Mouse (Mus musculus) hindbrain, embryonic 11.5 days (tissue): ENCODE measurements around the gene Unc5c. TPM values are rescaled to one million over a fixed set of nuclear protein-coding genes. Genes with fewer than 3 reads are reported as not detected.

Experiments used
- ATAC-seq: fragments of 200-750 bp; cut with Nextera tagmentation; 2 replicates; pipeline ENCODE4 v1.8.0; 2017; ENCODE audit warnings: mild to moderate bottlenecking, moderate TSS enrichment, moderate library complexity; ENCODE audit not compliant: low FRiP score
- DNase-seq: peaks from one replicate; pipeline ENCODE4 v3.0.0-alpha.2; 2015; ENCODE audit warnings: low spot score
- H3K27ac ChIP-seq: fragments of 300-500 bp; sonication (generic); 2 replicates; pipeline ENCODE4 v1.5.1; 2014; ENCODE audit warnings: mild to moderate bottlenecking, low read depth, low read length
- H3K27me3 ChIP-seq: fragments of 300-500 bp; sonication (generic); 2 replicates; pipeline ENCODE4 v1.6.1; 2014; ENCODE audit warnings: mild to moderate bottlenecking, low read length, moderate library complexity, mixed read lengths; ENCODE audit not compliant: control insufficient read depth, insufficient read depth
- H3K36me3 ChIP-seq: fragments of 300-500 bp; sonication (generic); 2 replicates; pipeline ENCODE4 v1.6.1; 2014; ENCODE audit warnings: mild to moderate bottlenecking, low read length, moderate library complexity, mixed read lengths; ENCODE audit not compliant: control insufficient read depth, insufficient read depth
- H3K4me1 ChIP-seq: fragments of 300-500 bp; sonication (generic); replicated peaks from 2 replicates; pipeline ENCODE4 v1.6.1; 2014; ENCODE audit warnings: low read length, mixed read lengths; ENCODE audit not compliant: control insufficient read depth, insufficient read depth
- H3K4me2 ChIP-seq: fragments of 300-500 bp; sonication (generic); replicated peaks from 2 replicates; pipeline ENCODE4 v1.6.1; 2014; ENCODE audit warnings: mild to moderate bottlenecking, low read depth, low read length
- H3K4me3 ChIP-seq: fragments of 300-500 bp; sonication (generic); 2 replicates; pipeline ENCODE4 v1.5.1; 2014; ENCODE audit warnings: low read depth, low read length
- H3K9ac ChIP-seq: fragments of 300-500 bp; sonication (generic); 2 replicates; pipeline ENCODE4 v1.6.1; 2014; ENCODE audit warnings: low read depth, low read length
- H3K9me3 ChIP-seq: fragments of 300-500 bp; sonication (generic); 2 replicates; pipeline ENCODE4 v1.6.1; 2016; ENCODE audit warnings: low read length; ENCODE audit not compliant: control insufficient read depth
- WGBS: fragments of 180-500 bp; shearing (Covaris S2); extraction: QIAGEN DNeasy Blood & Tissue Kit; methylation state at CpG from one replicate; pipeline ENCODE4 v1.1.7; 2014; 5-methylcytosine and 5-hydroxymethylcytosine counted together
- polyA plus RNA-seq: library from polyadenylated mRNA; unstranded; fragments of >200 nt; fragmentation: Nextera tagmentation; extraction: Ambion mirVana; gene quantifications from 2 replicates; pipeline ENCODE4 v1.2.1, GENCODE M21; 2014

Unc5c gene
- polyA plus RNA-seq, 1 experiment from 2014 or later = 19.5 TPM

- Histone ChIP-seq H3K4me3 (no peak overlapping the region), H3K27me3 (no peaks in the 10 kb centered on the region), H3K4me2 (no peak overlapping the region), H3K27ac (no peak overlapping the region), H3K9ac (no peak overlapping the region), H3K36me3 (no peaks in the 10 kb centered on the region), H3K9me3 (no peaks in the 10 kb centered on the region), H3K4me1 (no peaks in the 10 kb centered on the region)
- no peak for DNase-seq
- 82% methylated on average over 4 of the region's 4 CpGs for WGBS
- no peak for ATAC-seq
These were observed 317.5 kb downstream of the Unc5c start for GRCm38 (mm10) chr3:141782553-141782952.

DNA sequence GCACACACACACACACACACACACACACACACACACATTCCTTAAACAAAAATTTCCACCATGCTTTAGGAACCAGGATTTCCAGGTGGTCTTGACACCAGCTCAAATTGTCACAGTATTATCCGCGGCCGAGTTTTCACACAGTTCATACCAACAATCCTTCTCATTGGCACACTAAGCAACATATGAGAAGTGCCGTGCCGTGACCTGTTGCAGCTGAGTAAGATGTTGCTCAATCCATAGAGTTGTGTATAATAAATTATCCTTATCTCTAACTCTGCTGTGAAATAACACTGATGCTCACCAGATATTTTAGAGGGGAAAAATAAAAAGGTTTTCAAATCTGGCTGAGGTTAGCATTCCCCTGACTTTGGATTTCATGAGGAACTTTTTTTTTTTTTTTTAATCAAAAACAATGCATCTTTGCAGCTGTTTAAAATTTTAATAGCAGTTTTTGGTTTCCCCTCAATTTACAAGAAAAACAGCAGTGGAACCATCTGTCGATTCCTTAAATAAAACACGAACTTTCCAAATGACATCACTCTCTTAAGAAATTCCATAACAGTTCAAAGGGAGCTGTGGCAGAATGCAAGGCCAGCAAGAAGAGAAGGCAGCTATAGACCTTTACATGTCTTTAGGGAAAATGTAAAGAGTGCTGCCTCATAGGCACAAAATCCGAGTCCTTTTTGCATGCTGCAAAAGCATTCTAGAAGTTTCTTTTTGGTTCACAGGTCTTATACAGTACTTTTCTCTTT is 326.2 kb downstream of the Unc5c start:
- Histone ChIP-seq H3K9me3 (no peaks in the 10 kb centered on the region), H3K4me2 (no peak overlapping the region), H3K36me3 (no peaks in the 10 kb centered on the region), H3K4me1 (no peaks in the 10 kb centered on the region), H3K4me3 (no peak overlapping the region), H3K27me3 (no peaks in the 10 kb centered on the region), H3K9ac (no peak overlapping the region), H3K27ac (no peak overlapping the region)
- DNase-seq (no peak), ATAC-seq (no peak)
- WGBS = 88% methylated on average over 8 of the region's 8 CpGs

DNA sequence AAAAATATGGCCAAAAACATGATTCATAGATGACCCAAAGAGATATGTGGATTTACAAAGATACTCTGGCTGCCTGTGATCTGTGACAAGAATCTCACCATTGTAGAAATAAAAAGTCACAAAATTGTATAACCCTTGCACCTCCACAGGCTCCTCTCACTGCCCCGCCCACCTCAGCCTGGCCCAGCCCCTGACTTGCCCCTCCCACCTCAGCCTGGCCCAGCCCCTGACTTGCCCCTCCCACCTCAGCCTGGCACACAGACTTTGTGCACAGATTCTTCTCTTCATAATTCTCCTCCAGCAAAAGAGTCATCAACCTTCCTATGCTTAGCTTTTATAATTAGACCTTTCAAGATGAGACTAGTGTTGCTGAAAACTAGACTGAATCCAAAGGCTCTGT is 327.1 kb downstream of the Unc5c start:
- Histone ChIP-seq H3K27me3 (no peaks in the 10 kb centered on the region), H3K9me3 (no peaks in the 10 kb centered on the region), H3K4me2 (no peak overlapping the region), H3K4me1 (no peaks in the 10 kb centered on the region), H3K4me3 (no peak overlapping the region), H3K9ac (no peak overlapping the region), H3K27ac (no peak overlapping the region), H3K36me3 (no peaks in the 10 kb centered on the region)
- WGBS = 69% methylated on average over 1 of the region's 1 CpGs
- DNase-seq (no peak), ATAC-seq (no peak)

GRCm38 (mm10) chr3:141793755-141794154 is 328.7 kb downstream of the Unc5c start:
- Histone ChIP-seq H3K9ac (no peak overlapping the region), H3K4me3 (no peak overlapping the region), H3K27me3 (no peaks in the 10 kb centered on the region), H3K4me1 (no peaks in the 10 kb centered on the region), H3K36me3 (no peaks in the 10 kb centered on the region), H3K27ac (no peak overlapping the region), H3K9me3 (no peaks in the 10 kb centered on the region), H3K4me2 (no peak overlapping the region)
- DNase-seq = no peak
- no peak for ATAC-seq
- 84% methylated on average over 2 of the region's 2 CpGs for WGBS

GRCm38 (mm10) chr3:141794371-141794770 is 329.4 kb downstream of the Unc5c start:
- Histone ChIP-seq H3K27ac (no peak overlapping the region), H3K9me3 (no peaks in the 10 kb centered on the region), H3K27me3 (no peaks in the 10 kb centered on the region), H3K4me2 (no peak overlapping the region), H3K4me3 (no peak overlapping the region), H3K36me3 (no peaks in the 10 kb centered on the region), H3K4me1 (no peaks in the 10 kb centered on the region), H3K9ac (no peak overlapping the region)
- DNase-seq (peak; percentile 23), ATAC-seq (no peak)
- 66% methylated on average over 3 of the region's 3 CpGs for WGBS

DNA sequence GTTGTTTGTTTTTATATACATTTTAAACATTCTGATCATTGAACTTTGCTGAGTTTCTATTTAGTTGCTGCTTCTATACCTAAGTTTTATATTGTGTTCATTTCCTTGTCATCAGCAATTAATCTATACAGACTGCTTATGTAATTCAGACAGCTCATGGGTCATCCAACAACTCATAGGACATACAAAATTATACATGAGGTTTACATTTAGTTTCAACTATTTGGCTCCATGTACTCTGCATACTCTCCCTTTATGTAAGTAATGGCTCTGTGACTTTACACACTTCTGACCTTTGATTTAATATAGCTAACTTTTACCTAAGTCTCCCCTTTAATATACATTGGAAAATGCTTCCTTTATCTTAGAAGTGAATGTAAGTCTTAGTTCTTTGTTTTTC is 332.4 kb downstream of the Unc5c start:
- Histone ChIP-seq H3K27ac (no peak overlapping the region), H3K36me3 (no peaks in the 10 kb centered on the region), H3K4me2 (no peak overlapping the region), H3K4me3 (no peak overlapping the region), H3K27me3 (no peaks in the 10 kb centered on the region), H3K4me1 (no peaks in the 10 kb centered on the region), H3K9me3 (no peaks in the 10 kb centered on the region), H3K9ac (no peak overlapping the region)
- no peak for DNase-seq
- ATAC-seq = no peak

- DNase-seq = no peak
- no peak overlapping the region for H3K27ac ChIP-seq
- H3K36me3 ChIP-seq = no peaks in the 10 kb centered on the region
- H3K9me3 ChIP-seq = no peaks in the 10 kb centered on the region
- no peak overlapping the region for H3K4me2 ChIP-seq
- no peak overlapping the region for H3K4me3 ChIP-seq
- H3K9ac ChIP-seq = no peak overlapping the region
- peak; percentile 36 for ATAC-seq
- WGBS = 35% methylated on average over 1 of the region's 1 CpGs
- H3K27me3 ChIP-seq = no peaks in the 10 kb centered on the region
- H3K4me1 ChIP-seq = no peaks in the 10 kb centered on the region
These were observed 332.8 kb downstream of the Unc5c start for GRCm38 (mm10) chr3:141797789-141798188.

DNA sequence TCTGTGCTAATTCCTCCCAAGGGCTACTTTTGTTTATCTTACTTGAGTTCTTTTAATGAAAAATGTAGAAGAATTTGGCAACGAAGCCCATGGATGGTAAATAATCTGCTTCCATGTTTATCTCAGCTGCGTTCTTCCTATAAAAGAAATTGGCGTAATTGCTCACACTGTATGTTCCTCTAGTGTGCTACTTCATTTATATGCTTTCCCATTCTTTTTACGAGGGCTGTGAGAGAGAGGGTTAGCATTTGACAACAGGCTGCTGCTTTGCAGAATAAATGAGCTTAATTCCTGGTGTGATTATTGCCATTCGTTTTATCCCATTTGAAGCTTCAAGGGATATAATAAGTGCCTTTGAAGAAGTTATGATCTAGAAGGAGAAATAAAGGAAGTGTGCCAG is 339.1 kb downstream of the Unc5c start:
- Histone ChIP-seq H3K36me3 (no peaks in the 10 kb centered on the region), H3K4me3 (no peak overlapping the region), H3K9ac (no peak overlapping the region), H3K4me2 (no peak overlapping the region), H3K27ac (no peak overlapping the region), H3K9me3 (no peaks in the 10 kb centered on the region), H3K4me1 (no peaks in the 10 kb centered on the region), H3K27me3 (no peaks in the 10 kb centered on the region)
- DNase-seq = no peak
- ATAC-seq = no peak
- WGBS = 84% methylated on average over 5 of the region's 5 CpGs

DNA sequence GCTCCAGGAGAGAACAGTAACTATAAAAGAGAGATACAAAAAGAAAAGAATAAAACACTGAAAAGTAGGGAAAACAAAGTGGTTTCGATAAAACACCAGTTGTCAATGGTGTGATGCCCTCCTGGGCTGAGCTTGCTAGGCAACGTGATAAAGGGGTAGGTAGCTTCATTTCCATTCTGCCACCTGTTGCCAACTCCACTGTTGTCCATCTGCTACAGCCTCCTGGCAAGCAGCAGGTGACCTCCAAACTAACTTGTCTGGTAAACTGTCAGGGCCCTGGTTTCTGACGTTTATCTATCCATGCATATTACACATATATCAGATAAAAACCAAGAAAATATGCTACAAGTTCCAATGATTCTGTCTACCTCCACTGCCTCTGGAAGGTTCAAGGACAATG is 344.6 kb downstream of the Unc5c start:
- Histone ChIP-seq H3K36me3 (no peaks in the 10 kb centered on the region), H3K9ac (no peak overlapping the region), H3K4me1 (0 out of 2 replicates have a peak, but pooled peaks cover 3% of the 10 kb centered on the region), H3K27ac (no peak overlapping the region), H3K27me3 (no peaks in the 10 kb centered on the region), H3K4me2 (no peak overlapping the region), H3K9me3 (no peaks in the 10 kb centered on the region), H3K4me3 (no peak overlapping the region)
- no peak for DNase-seq
- no peak for ATAC-seq
- 84% methylated on average over 3 of the region's 3 CpGs for WGBS
